Mouse (Mus musculus): ENCODE data around the gene Ipo9. TPM values are rescaled to one million over a fixed set of nuclear protein-coding genes. Genes with fewer than 3 reads are reported as not detected.

Gene Ipo9
- total and polyA plus RNA-seq, 3 experiments, result 27.4 to 56.2 TPM; not detected in 1

GRCm38 (mm10) chr1:135341947-135342346, 88.4 kb downstream of the Ipo9 start:
- DNase-seq (ENCODE audit: low read depth, low spot score), result no peak
- TF ChIP-seq MEF2A (IDR thresholded peaks at IDR 0.05; ENCODE audit: extremely low read depth, insufficient replicate concordance, low read depth, low read length, poor library complexity, severe bottlenecking), result no peak
- no peak for TF ChIP-seq RCOR1 (IDR thresholded peaks at IDR 0.05; ENCODE audit: low read depth, low read length)
- TF ChIP-seq POLR2AphosphoS5 (IDR thresholded peaks at IDR 0.05; ENCODE audit: borderline replicate concordance, low read depth, low read length), result no peak
- no peak for TF ChIP-seq MAX (IDR thresholded peaks at IDR 0.05; ENCODE audit: low read length)
- TF ChIP-seq GATA1 (IDR thresholded peaks at IDR 0.05; ENCODE audit: low read depth, low read length), result no peak
- TF ChIP-seq USF2 (IDR thresholded peaks at IDR 0.05; ENCODE audit: borderline replicate concordance in 1 of 2, insufficient read depth in 1 of 2, low read depth in 1 of 2, low read length in 2 of 2), result no peak
- TF ChIP-seq ELF1 (IDR thresholded peaks at IDR 0.05; ENCODE audit: low read depth, low read length), result no peak
- TF ChIP-seq MAZ (IDR thresholded peaks at IDR 0.05; ENCODE audit: low read depth, low read length), result no peak
- no peak for TF ChIP-seq UBTF (IDR thresholded peaks at IDR 0.05; ENCODE audit: borderline replicate concordance, insufficient read depth, low read depth, low read length)
- no peak for TF ChIP-seq ZKSCAN1 (IDR thresholded peaks at IDR 0.05; ENCODE audit: low read depth, low read length)
- TF ChIP-seq NELFE (IDR thresholded peaks at IDR 0.05; ENCODE audit: low read depth, low read length), result no peak
- no peak for TF ChIP-seq EP300 (IDR thresholded peaks at IDR 0.05; ENCODE audit: low read depth in 1 of 2, low read length in 2 of 2)
- no peak for TF ChIP-seq NRF1 (IDR thresholded peaks at IDR 0.05; ENCODE audit: insufficient read depth, low read depth, low read length, poor library complexity, severe bottlenecking)
- TF ChIP-seq MYB (IDR thresholded peaks at IDR 0.05; ENCODE audit: low read depth, low read length), result no peak
- TF ChIP-seq POLR2A (IDR thresholded peaks at IDR 0.05; ENCODE audit: control insufficient read depth in 1 of 2, insufficient read depth in 1 of 2, low read depth in 1 of 2, low read length in 2 of 2, poor library complexity in 1 of 2), result no peak
- no peak for TF ChIP-seq ZNF384 (IDR thresholded peaks at IDR 0.05; ENCODE audit: low read depth, low read length)
- no peak for TF ChIP-seq SIN3A (IDR thresholded peaks at IDR 0.05; ENCODE audit: low read length)
- TF ChIP-seq BHLHE40 (IDR thresholded peaks at IDR 0.05; ENCODE audit: borderline replicate concordance, low read depth, low read length), result no peak
- Histone ChIP-seq H3K27ac (ENCODE audit: control insufficient read depth, low read depth, low read length) (no peak overlapping the region), H3K27me3 (ENCODE audit: control insufficient read depth in 1 of 2, insufficient read depth in 2 of 2, low read length in 2 of 2) (peaks cover 0 to 5% of the 10 kb centered on the region in 2 experiments; a peak in 3 of 4 replicates), H3K79me2 (ENCODE audit: control insufficient read depth, insufficient read depth, low read length, poor library complexity) (no peaks in the 10 kb centered on the region), H3K4me3 (ENCODE audit: control insufficient read depth in 1 of 2, insufficient read depth in 1 of 2, low read depth in 2 of 2, low read length in 2 of 2) (no peak overlapping the region), H3K36me3 (ENCODE audit: control insufficient read depth in 1 of 2, insufficient read depth in 2 of 2, low read length in 2 of 2) (no peaks in the 10 kb centered on the region), H3K9me3 (replicated peaks; ENCODE audit: insufficient read depth, low read length) (no peaks in the 10 kb centered on the region), H3K9ac (ENCODE audit: control insufficient read depth, low read depth, low read length, poor library complexity, severe bottlenecking) (no peak overlapping the region), H3K4me1 (ENCODE audit: control insufficient read depth in 1 of 2, insufficient read depth in 2 of 2, low read length in 2 of 2) (no peaks in the 10 kb centered on the region; a peak in 1 of 4 replicates)

Other genes starting within 250 kb of the Ipo9 start
- not detected in 2 replicates for gene Elf3, start 171.9 kb downstream of the Ipo9 start, total RNA-seq (2012; rRNA removed)
- not detected for gene Elf3, start 171.9 kb downstream of the Ipo9 start, polyA plus RNA-seq (2012; ENCODE audit: insufficient read depth in 1 of 2, insufficient read length in 2 of 2, low read depth in 1 of 2, low replicate concordance in 2 of 2, missing spikeins in 1 of 2)
- 6.5 and 8.1 TPM in 2 replicates for gene Rnpep, start 146.4 kb downstream of the Ipo9 start, total RNA-seq (2012; rRNA removed)
- 10 to 100 TPM in 1 of 2 experiments, not detected in 1; 17.4 TPM for gene Rnpep, start 146.4 kb downstream of the Ipo9 start, polyA plus RNA-seq (2012; ENCODE audit: insufficient read depth in 1 of 2, insufficient read length in 2 of 2, low read depth in 1 of 2, low replicate concordance in 2 of 2, missing spikeins in 1 of 2)
- gene Timm17a, start 116.7 kb downstream of the Ipo9 start, total RNA-seq (2012; rRNA removed), result 177 and 182 TPM in 2 replicates
- gene Timm17a, start 116.7 kb downstream of the Ipo9 start, polyA plus RNA-seq (2012; ENCODE audit: insufficient read depth in 1 of 2, insufficient read length in 2 of 2, low read depth in 1 of 2, low replicate concordance in 2 of 2, missing spikeins in 1 of 2), result 100 to 1,000 TPM in 1 of 2 experiments, not detected in 1; 315 TPM
- gene Lmod1, start 105.7 kb downstream of the Ipo9 start, total RNA-seq (2012; rRNA removed), result not detected in 2 replicates
- not detected for gene Lmod1, start 105.7 kb downstream of the Ipo9 start, polyA plus RNA-seq (2012; ENCODE audit: insufficient read depth in 1 of 2, insufficient read length in 2 of 2, low read depth in 1 of 2, low replicate concordance in 2 of 2, missing spikeins in 1 of 2)
- gene Shisa4, start 55.3 kb downstream of the Ipo9 start, total RNA-seq (2012; rRNA removed), result not detected in 2 replicates
- gene Shisa4, start 55.3 kb downstream of the Ipo9 start, polyA plus RNA-seq (2012; ENCODE audit: insufficient read depth in 1 of 2, insufficient read length in 2 of 2, low read depth in 1 of 2, low replicate concordance in 2 of 2, missing spikeins in 1 of 2), result not detected
- 0.65 and 0.89 TPM in 2 replicates for gene Nav1, start 176.8 kb upstream of the Ipo9 start, total RNA-seq (2012; rRNA removed)
- 1 to 10 TPM in 1 of 2 experiments, not detected in 1; 9.6 TPM for gene Nav1, start 176.8 kb upstream of the Ipo9 start, polyA plus RNA-seq (2012; ENCODE audit: insufficient read depth in 1 of 2, insufficient read length in 2 of 2, low read depth in 1 of 2, low replicate concordance in 2 of 2, missing spikeins in 1 of 2)